Mouse (Mus musculus) spleen, adult 2 months (tissue): Measurements from ENCODE around the gene Sart3.

Experiments
- CTCF ChIP-seq: fragments of 200-500 bp; IDR thresholded peaks from 2 replicates; pipeline ENCODE4 v1.5.1; 2011; ENCODE audit warnings: mild to moderate bottlenecking, inconsistent platforms; ENCODE audit not compliant: insufficient read depth, insufficient read length, insufficient replicate concordance; ENCODE audit errors: extremely low read depth
- POLR2A ChIP-seq: fragments of 200-500 bp; IDR thresholded peaks from 2 replicates; pipeline ENCODE4 v1.6.1; 2011; ENCODE audit warnings: low read depth, low read length, inconsistent platforms

GRCm38 (mm10) chr5:113727238-113727637, 45.1 kb downstream of the Sart3 start:
- TF ChIP-seq CTCF (no peak), POLR2A (no peak)
